Mouse (Mus musculus) limb, embryonic 15.5 days (tissue): ENCODE measurements around the gene Hmga1. TPM values are rescaled to one million over a fixed set of nuclear protein-coding genes. Genes with fewer than 3 reads are reported as not detected.
A peak's percentile ranks its signal among the peaks of the same experiment; 100 is the strongest.

Experiments
- ATAC-seq: fragments of 200-750 bp; cut with Nextera tagmentation; 2 replicates; pipeline ENCODE4 v1.8.0; 2017; ENCODE audit warnings: low read depth, moderate TSS enrichment; ENCODE audit not compliant: insufficient number of reproducible peaks, low FRiP score, low TSS enrichment
- H3K27ac ChIP-seq: fragments of 300-500 bp; sonication (generic); 2 replicates; pipeline ENCODE4 v1.5.1; 2015; ENCODE audit warnings: moderate library complexity, mild to moderate bottlenecking, inconsistent platforms
- H3K27me3 ChIP-seq: fragments of 300-500 bp; sonication (generic); 2 replicates; pipeline ENCODE4 v1.6.1; 2015; ENCODE audit warnings: inconsistent platforms
- H3K36me3 ChIP-seq: fragments of 300-500 bp; sonication (generic); 2 replicates; pipeline ENCODE4 v1.6.1; 2015; ENCODE audit warnings: inconsistent platforms
- H3K4me1 ChIP-seq: fragments of 300-500 bp; sonication (generic); 2 replicates; pipeline ENCODE4 v1.6.1; 2015; ENCODE audit warnings: inconsistent platforms
- H3K4me2 ChIP-seq: fragments of 300-500 bp; sonication (generic); 2 replicates; pipeline ENCODE4 v1.6.1; 2015; ENCODE audit warnings: mild to moderate bottlenecking, inconsistent platforms
- H3K4me3 ChIP-seq: fragments of 300-500 bp; sonication (generic); 2 replicates; pipeline ENCODE4 v1.5.1; 2015; ENCODE audit warnings: mild to moderate bottlenecking, inconsistent platforms
- H3K9ac ChIP-seq: fragments of 300-500 bp; sonication (generic); 2 replicates; pipeline ENCODE4 v1.6.1; 2015; ENCODE audit warnings: inconsistent platforms
- H3K9me3 ChIP-seq: fragments of 300-500 bp; sonication (generic); 2 replicates; pipeline ENCODE4 v1.6.1; 2016; ENCODE audit warnings: inconsistent platforms
- WGBS: fragments of 180-500 bp; shearing (Covaris S2); methylation state at CpG from one replicate; pipeline ENCODE4 v1.1.7; 2015; 5-methylcytosine and 5-hydroxymethylcytosine counted together
- polyA plus RNA-seq: library from polyadenylated mRNA; unstranded; fragments of >200 nt; fragmentation: Nextera tagmentation; extraction: Ambion mirVana; gene quantifications from 2 replicates; pipeline ENCODE4 v1.2.1, GENCODE M21; 2015

Gene Hmga1
- polyA plus RNA-seq, 1 experiment from 2014 or later: 161 TPM

GRCm38 (mm10) chr17:27579816-27580215, 23.5 kb downstream of the Hmga1 start:
- WGBS: 86% methylated on average over 8 of the region's 8 CpGs
- no peak overlapping the region for H3K27ac ChIP-seq
- no peak overlapping the region for H3K9ac ChIP-seq
- no peak overlapping the region for H3K4me2 ChIP-seq
- H3K9me3 ChIP-seq: no peaks in the 10 kb centered on the region
- no peaks in the 10 kb centered on the region for H3K27me3 ChIP-seq
- no peak for ATAC-seq
- no peak overlapping the region for H3K4me3 ChIP-seq
- H3K36me3 ChIP-seq: peaks cover 70% of the 10 kb centered on the region
- peaks cover 17% of the 10 kb centered on the region for H3K4me1 ChIP-seq

DNA sequence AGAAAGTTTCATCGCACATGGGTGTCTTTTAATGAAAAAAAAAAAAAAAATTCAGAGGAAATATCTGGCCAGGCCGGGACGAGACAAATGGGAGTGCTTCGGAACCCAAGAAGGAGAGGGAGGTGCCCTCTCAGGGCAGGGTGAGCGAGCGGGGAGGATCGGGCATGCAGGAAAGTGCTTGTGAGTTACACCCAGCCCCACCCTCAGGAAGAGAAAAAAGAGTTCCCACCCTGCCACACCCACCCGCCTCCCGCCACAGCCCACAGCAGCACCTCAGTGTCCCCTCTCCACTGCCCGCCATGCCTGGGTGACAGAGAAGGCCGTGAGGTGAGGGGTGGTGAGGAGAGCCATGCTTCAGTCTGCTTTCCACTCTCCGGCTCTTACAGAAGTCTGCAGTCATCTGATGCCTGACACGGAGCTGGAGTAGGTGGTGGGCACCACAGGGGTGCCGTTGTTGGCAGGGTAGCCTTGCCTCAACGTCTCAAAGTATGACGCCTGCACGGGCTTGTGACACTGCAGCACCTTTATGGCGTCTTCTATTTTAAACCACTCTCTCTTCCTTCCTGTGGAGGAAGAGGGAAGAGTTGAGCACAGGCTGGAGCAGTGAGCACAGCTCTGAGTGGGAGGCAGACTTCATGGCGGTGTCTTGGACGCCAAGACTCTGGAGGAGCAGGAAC, 24.2 kb downstream of the Hmga1 start:
- Histone ChIP-seq H3K27me3 (no peaks in the 10 kb centered on the region), H3K9me3 (no peaks in the 10 kb centered on the region), H3K9ac (no peak overlapping the region), H3K4me1 (peaks cover 10% of the 10 kb centered on the region), H3K4me3 (no peak overlapping the region), H3K27ac (no peak overlapping the region), H3K4me2 (no peak overlapping the region), H3K36me3 (peaks cover 71% of the 10 kb centered on the region)
- 83% methylated on average over 20 of the region's 20 CpGs for WGBS
- ATAC-seq: no peak

GRCm38 (mm10) chr17:27583185-27583894, 27.0 kb downstream of the Hmga1 start:
- Histone ChIP-seq H3K27ac (no peak overlapping the region), H3K36me3 (peaks cover 75% of the 10 kb centered on the region), H3K9me3 (no peaks in the 10 kb centered on the region), H3K4me2 (no peak overlapping the region), H3K4me3 (no peak overlapping the region), H3K9ac (no peak overlapping the region), H3K4me1 (peaks cover 17% of the 10 kb centered on the region), H3K27me3 (no peaks in the 10 kb centered on the region)
- ATAC-seq: no peak
- 86% methylated on average over 13 of the region's 13 CpGs for WGBS

- ATAC-seq: no peak
- H3K27me3 ChIP-seq: no peaks in the 10 kb centered on the region
- H3K9ac ChIP-seq: no peak overlapping the region
- no peak overlapping the region for H3K4me2 ChIP-seq
- no peaks in the 10 kb centered on the region for H3K9me3 ChIP-seq
- peaks cover 21% of the 10 kb centered on the region for H3K4me1 ChIP-seq
- peaks cover 63% of the 10 kb centered on the region for H3K36me3 ChIP-seq
- H3K27ac ChIP-seq: no peak overlapping the region; the same call in 1 of the 2 replicates
- 53% methylated on average over 9 of the region's 9 CpGs for WGBS
- no peak overlapping the region for H3K4me3 ChIP-seq
Measured at GRCm38 (mm10) chr17:27586661-27587060, 30.4 kb downstream of the Hmga1 start.

DNA sequence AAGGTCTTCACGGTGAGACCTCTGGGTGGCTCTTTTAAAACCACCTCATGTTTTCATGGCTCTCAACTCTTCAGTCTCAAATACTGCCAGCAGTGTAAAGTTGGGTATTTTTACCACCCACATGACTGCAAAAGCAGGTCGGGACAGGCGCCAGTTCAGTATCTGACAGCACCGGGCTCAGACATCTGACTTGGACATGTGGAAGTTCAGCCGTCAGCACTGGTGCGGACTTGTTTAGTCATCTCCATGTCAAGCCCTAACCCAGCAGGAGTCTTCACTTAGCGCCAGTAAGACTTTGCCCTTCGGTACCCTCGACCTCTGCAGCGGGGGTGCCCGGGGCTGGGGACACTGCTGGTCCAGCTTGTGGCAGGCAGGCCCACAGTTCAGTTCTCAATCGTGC, 31.0 kb downstream of the Hmga1 start:
- Histone ChIP-seq H3K9me3 (no peaks in the 10 kb centered on the region), H3K9ac (no peak overlapping the region), H3K4me3 (no peak overlapping the region), H3K4me2 (no peak overlapping the region), H3K36me3 (peaks cover 58% of the 10 kb centered on the region), H3K27ac (peak overlapping the region; percentile 27; the same call in 1 of the 2 replicates), H3K4me1 (peaks cover 22% of the 10 kb centered on the region), H3K27me3 (no peaks in the 10 kb centered on the region)
- 57% methylated on average over 12 of the region's 12 CpGs for WGBS
- no peak for ATAC-seq

- H3K4me1 ChIP-seq: peaks cover 22% of the 10 kb centered on the region
- 77% methylated on average over 8 of the region's 8 CpGs for WGBS
- H3K9me3 ChIP-seq: no peaks in the 10 kb centered on the region
- H3K27ac ChIP-seq: no peak overlapping the region
- H3K9ac ChIP-seq: no peak overlapping the region
- H3K4me3 ChIP-seq: no peak overlapping the region
- peaks cover 56% of the 10 kb centered on the region for H3K36me3 ChIP-seq
- no peaks in the 10 kb centered on the region for H3K27me3 ChIP-seq
- H3K4me2 ChIP-seq: no peak overlapping the region
- no peak for ATAC-seq
Measured at GRCm38 (mm10) chr17:27588231-27588630, 31.9 kb downstream of the Hmga1 start.

DNA sequence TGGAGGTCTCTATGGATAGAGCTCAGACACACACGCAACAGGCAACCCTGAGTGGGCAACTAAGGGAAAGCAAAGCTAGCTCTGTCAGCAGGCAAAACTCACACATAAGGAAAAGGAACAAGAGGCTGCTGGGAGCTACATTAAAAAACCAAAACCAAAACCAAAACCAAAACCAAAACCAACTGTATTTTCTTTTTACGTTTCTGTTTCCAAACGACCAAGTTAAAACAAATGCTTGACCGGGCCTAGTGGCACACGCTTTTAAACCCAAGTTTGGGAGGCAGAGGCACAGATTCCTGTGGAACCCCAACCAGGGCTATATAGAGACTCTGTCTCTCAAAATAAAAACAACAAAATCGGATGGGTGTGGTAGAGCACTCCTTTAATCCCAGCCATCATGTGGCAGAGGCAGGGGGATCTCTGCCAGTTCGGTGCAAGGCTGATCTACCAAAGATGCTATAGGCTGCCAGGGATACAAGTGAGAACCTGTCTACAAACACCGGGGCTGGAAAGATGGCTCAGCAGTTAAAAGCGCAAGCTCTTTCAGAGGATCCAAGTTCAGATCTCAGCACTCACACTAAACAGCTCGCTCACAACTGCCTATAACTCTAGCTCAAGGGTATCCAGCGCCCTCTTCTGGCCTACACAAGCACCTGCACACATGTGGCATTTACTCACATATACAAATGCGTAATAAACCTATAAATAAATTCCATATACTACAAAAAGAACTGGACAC, 35.7 kb downstream of the Hmga1 start:
- no peak overlapping the region for H3K4me2 ChIP-seq
- H3K9ac ChIP-seq: no peak overlapping the region
- WGBS: 80% methylated on average over 12 of the region's 12 CpGs
- ATAC-seq: no peak
- H3K27ac ChIP-seq: no peak overlapping the region
- H3K4me3 ChIP-seq: no peak overlapping the region
- H3K4me1 ChIP-seq: peaks cover 20% of the 10 kb centered on the region
- H3K27me3 ChIP-seq: no peaks in the 10 kb centered on the region
- H3K36me3 ChIP-seq: peaks cover 65% of the 10 kb centered on the region
- no peaks in the 10 kb centered on the region for H3K9me3 ChIP-seq

GRCm38 (mm10) chr17:27592565-27592910, 36.2 kb downstream of the Hmga1 start:
- Histone ChIP-seq H3K4me2 (no peak overlapping the region), H3K9ac (no peak overlapping the region), H3K27me3 (no peaks in the 10 kb centered on the region), H3K4me1 (peaks cover 16% of the 10 kb centered on the region), H3K36me3 (peaks cover 66% of the 10 kb centered on the region), H3K27ac (no peak overlapping the region), H3K4me3 (no peak overlapping the region), H3K9me3 (no peaks in the 10 kb centered on the region)
- WGBS: 97% methylated on average over 7 of the region's 7 CpGs
- ATAC-seq: no peak

DNA sequence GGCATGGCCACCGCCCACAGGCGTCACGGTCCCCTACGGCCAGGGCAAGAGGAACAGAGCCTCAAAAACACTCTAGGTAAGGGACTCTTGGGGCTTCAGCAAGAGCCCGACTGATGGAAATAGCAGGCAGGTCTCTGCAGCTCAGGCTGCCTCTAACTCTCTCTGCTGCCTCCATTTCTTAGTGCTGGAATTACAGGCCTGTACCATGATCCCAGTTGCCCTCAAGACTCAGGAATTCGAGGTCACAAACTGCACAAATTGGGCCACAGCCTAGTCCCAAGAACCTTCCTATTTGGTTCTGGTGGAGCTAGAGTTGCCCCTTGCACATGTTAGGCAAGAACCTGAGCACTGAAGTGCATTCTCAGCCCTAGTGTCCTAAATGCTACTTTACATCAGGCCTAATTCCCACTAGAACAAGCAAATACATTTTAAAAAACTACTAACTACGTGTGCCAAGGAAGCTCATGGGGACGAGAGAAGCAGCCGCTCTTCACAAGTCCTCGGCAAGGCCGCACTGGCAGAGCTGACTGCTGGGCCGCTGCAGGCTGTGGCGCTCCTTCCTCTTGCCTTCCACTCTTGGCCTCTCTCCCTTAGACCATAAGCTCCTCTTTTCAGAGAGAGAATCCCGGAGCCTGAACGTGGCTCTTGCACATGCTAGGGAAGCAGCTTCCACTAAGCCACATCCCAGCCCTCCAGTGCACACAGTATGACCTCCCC, 39.5 kb downstream of the Hmga1 start:
- H3K4me2 ChIP-seq: no peak overlapping the region
- H3K27ac ChIP-seq: 0 out of 2 replicates have a peak overlapping the region, but pooled peaks have one; percentile 57
- H3K4me1 ChIP-seq: peaks cover 10% of the 10 kb centered on the region
- no peaks in the 10 kb centered on the region for H3K27me3 ChIP-seq
- no peak for ATAC-seq
- WGBS: 84% methylated on average over 15 of the region's 15 CpGs
- no peak overlapping the region for H3K9ac ChIP-seq
- no peak overlapping the region for H3K4me3 ChIP-seq
- H3K36me3 ChIP-seq: peaks cover 49% of the 10 kb centered on the region
- H3K9me3 ChIP-seq: no peaks in the 10 kb centered on the region

GRCm38 (mm10) chr17:27596376-27597190, 40.3 kb downstream of the Hmga1 start:
- H3K36me3 ChIP-seq: peaks cover 44% of the 10 kb centered on the region
- H3K27me3 ChIP-seq: no peaks in the 10 kb centered on the region
- H3K9me3 ChIP-seq: no peaks in the 10 kb centered on the region
- peaks cover 14% of the 10 kb centered on the region; the same call in 1 of the 2 replicates for H3K4me1 ChIP-seq
- ATAC-seq: 0 out of 2 replicates have a peak, but pooled peaks have one; percentile 12
- WGBS: 66% methylated on average over 21 of the region's 21 CpGs
- H3K27ac ChIP-seq: peak overlapping the region; percentile 57
- no peak overlapping the region for H3K9ac ChIP-seq
- H3K4me2 ChIP-seq: no peak overlapping the region
- no peak overlapping the region for H3K4me3 ChIP-seq

DNA sequence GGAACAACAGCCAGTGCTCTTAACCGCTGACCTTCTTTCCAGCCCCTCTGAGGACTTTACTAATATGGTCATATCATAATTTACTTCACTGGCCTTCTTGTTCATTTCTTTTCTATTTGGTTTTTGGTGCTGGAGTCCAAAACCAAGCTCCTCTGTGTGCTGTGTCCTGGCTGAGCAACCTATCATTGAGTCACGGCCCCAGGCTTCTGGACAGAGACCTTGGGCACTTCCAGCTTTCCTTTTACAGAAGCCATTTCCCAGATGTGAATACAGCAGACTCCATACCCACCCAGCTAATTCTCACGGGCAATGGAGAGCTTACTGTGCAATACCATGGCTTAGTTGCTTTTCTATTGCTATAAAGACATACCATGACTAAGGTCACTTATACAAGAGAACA, 44.0 kb downstream of the Hmga1 start:
- H3K4me2 ChIP-seq: no peak overlapping the region
- no peaks in the 10 kb centered on the region for H3K9me3 ChIP-seq
- no peak overlapping the region for H3K4me3 ChIP-seq
- 79% methylated on average over 3 of the region's 3 CpGs for WGBS
- H3K27ac ChIP-seq: no peak overlapping the region
- no peaks in the 10 kb centered on the region for H3K27me3 ChIP-seq
- peaks cover 18% of the 10 kb centered on the region for H3K36me3 ChIP-seq
- H3K9ac ChIP-seq: no peak overlapping the region
- ATAC-seq: no peak
- H3K4me1 ChIP-seq: peaks cover 37% of the 10 kb centered on the region
